Mouse (Mus musculus): Measurements from ENCODE around the gene Rrh. TPM values are rescaled to one million over a fixed set of nuclear protein-coding genes. Genes with fewer than 3 reads are reported as not detected.

Rrh gene
- polyA plus RNA-seq (2012; rRNA removed) = not detected in 2 replicates

DNA sequence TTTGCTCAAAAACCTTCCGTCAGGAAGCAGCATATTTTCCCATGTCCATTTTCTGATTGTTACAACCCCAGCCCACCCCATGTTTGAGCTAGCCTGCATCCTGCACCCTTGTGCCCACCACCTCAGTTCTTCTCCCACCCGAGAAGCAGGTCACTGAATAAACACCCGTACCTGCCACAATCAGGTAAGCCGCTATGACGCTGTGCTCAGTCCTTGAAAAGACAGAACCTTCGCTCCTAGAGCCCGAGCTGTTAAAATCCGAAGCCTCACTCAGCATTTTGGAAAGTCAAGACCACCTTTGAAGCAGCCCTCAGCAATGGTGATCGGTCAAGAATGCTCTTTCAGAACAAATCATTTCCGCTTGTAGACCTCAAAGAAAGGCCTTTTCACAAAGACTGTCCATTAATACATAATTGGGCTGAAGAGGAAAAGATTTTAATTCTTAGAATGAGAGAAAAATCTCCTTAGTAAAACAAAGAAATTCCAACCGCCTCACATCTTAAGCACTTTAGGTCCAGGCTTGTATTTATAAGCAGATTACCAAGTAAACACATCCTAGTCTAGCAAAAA is at the start of gene Rrh:
TSS of gene Rrh (minus strand) at position 382 of the 570 bp plus-strand sequence.
- DNase-seq (ENCODE audit: low read depth) = no peak

DNA sequence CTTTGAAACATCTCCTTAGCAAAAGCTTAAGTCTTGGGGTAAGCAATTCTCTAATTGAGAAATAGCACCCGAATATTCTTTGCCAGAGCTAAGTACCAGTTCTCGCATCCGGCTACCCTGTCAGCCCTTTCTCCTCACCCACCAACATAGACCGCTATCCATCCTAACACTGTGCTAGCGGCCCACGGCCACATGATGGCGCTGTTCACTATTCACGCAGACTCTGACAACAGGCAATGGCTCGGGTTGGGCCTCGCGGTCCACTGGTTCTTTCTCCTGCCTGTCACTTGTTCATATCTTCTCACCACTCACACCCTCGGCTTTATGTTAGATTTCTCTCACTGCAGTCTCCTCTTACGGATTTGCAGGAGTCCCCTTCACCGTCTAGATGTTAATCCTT is 41.3 kb upstream of the Rrh start:
- no peak for DNase-seq (ENCODE audit: low read depth)

DNA sequence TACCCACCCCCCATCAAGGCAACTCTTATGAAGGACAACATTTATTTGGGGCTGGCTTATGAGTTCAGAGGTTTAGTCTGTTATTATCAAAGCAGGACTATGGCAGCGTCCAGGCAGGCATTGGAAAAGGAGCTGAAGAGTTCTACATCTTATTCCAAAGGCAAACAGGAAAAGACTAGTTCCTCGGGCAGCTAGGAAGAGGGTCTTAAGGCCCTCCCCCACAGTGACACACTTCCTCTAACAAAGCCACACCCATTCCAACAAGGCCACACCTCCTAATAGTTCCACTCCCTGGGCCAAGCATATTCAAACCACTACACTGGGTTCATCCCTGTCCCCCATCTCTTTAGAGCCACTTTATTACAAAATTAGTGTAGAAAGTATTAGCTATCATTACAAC is 40.2 kb upstream of the Rrh start:
- no peak for DNase-seq (ENCODE audit: low read depth)

DNA sequence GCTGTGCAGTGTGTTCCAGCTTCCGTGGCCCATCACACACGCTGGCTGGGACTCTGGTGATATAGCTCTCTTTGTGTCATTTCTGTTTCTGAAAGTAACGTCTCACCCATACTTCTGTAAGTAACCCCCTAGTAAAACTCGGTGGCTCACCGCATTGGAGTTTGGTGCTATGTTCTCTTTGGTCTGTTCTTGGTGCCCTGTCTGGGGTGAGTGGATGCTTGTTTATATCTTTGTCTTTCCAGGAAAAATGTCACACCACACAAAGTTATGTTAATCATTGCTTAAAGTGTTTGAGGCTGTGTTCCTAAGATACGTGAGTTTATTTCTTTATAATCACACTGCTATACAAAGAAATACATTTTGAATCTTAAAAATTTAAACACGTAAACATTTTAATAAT is 24.5 kb upstream of the Rrh start:
- DNase-seq (ENCODE audit: low read depth) = no peak

DNA sequence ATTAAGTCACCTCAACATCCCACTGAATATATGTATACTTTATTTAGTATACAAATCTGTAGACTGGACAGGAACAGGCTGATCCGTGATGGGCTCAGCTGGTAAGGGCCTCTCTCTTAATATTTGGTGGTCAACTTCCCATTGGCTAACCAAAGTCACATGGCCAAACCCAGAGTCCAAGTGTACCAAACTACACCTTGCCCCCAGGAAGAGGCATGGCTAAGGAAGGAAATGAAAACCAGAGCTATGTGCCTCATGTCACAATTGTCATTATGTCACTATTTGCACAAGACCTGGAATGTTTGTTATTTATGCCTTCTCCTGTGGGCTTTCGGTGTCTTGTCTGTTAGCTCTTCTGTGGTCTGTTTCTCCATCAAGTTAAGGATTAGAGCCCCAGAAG is 23.5 kb upstream of the Rrh start:
- no peak for DNase-seq (ENCODE audit: low read depth)

DNA sequence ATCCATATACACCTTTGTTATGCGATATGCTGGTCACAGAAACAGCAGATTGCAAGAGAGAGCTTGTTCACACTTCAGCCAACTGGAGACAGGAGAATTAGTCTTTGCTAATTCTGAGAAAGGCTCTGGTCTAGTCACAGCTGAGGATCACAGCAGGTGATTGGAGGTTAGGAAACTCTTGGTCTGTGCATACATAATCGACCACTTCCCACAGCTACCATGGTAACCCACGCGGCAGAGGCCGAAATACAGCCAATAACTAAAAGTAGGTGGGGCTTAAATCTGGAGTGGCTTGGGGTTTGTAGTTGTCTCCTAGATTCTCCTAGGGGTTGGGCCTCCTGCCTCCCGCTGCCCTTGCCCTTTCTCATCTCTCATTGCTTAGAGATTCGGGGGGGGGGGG is 15.6 kb upstream of the Rrh start:
- no peak for DNase-seq (ENCODE audit: low read depth)

DNA sequence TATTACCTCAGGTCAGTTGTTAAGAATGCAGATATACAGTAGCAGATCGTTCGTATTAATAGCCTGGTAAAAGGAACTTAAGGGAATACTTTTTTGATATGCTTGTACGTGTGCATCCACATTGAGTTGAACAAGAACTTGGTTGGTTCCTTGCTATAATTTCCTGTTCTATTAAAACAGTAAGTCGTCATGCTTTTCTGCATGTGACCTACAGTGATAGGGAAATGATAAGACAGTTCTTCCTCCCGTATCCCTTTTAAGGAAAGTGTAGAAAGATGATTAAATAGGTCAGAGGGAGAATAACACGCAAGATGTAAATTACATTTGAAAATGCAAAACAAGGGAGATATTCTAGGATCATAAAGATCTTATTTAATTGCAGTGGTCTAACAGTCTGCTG is 14.6 kb upstream of the Rrh start:
- no peak for DNase-seq (ENCODE audit: low read depth)

GRCm38 (mm10) chr3:129836051-129836697 is 13.8 kb upstream of the Rrh start:
- no peak for DNase-seq (ENCODE audit: low read depth)

DNA sequence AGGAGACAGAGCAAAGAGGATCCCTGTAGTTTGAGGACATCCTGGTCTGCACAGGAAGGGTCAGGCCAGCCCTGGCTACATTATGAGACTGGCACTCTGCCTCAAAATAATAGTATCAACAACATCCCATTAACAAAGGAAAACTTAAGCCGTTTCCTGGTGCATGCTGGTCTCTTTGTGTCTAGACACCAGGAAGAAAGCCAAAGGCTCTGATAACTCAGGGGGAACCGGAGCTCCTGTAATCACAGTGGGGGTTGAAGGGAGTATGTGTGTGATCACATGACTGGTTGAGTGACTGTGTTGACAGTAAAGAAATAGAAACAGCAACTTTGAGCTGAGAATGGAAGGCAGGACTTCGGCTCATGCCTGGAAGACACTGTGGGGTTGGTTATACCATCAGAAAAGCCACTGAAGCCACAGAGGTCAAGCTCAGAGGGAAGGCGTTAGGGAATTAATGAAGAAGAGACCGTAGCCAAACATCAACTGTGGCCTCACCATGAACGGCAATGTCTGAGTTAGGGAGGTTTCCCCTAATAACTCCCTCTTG is 13.1 kb upstream of the Rrh start, which contains the start of gene Cfi:
TSS of gene Cfi (plus strand) at position 497 of the 547 bp plus-strand sequence.
- DNase-seq (ENCODE audit: low read depth) = no peak

DNA sequence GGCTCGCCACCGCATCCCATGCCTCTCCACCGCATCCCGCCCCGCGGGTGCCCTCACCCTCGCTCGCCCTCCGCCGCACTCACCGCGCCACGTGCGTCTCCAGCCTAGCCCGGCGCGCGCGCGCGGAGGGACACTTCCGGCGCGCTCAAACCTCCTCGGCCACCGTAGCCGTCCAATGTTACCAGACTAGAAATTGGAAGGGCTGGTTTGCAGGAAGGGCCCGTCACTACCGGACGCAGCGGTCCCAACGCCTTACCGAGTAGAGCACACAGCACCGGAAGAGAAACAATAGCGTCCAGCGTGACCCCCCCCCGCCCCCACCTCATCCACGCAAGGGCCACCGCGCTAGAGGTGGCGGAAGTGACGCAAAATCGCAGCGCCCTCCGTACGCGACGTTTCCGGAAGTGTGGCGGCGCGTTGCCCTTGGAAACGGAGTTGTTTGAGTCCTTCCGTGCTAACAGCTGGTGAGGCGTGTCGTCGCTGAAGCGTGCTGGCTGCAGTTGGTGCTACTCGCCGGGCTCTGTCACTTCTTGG is 8.7 kb upstream of the Rrh start, which contains the start of gene Gar1:
TSS of gene Gar1 (minus strand) at position 362 of the 534 bp plus-strand sequence.
- peak; percentile 69 for DNase-seq (ENCODE audit: low read depth)

DNA sequence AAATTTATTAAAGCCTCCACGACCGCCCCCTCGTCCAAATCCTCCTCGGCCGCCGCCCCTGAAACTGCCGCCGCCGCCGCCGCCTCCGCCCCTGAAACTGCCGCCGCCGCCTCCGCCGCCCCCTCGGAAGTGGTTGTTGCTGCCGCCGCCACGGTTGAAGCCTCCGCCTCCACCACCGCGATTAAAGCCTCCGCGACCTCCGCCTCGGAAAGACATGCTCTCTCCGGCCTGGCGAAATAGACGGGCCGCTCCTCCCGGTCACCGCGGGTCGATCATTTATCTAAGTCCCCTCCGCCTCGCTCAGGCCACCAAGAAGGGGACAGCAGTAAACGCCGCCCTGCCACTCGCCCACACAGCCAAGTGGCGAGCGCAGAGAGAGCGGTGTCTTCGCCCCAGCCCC is 8.2 kb upstream of the Rrh start:
- DNase-seq (ENCODE audit: low read depth) = no peak

GRCm38 (mm10) chr3:129827691-129828090 is 5.3 kb upstream of the Rrh start:
- no peak for DNase-seq (ENCODE audit: low read depth)

DNA sequence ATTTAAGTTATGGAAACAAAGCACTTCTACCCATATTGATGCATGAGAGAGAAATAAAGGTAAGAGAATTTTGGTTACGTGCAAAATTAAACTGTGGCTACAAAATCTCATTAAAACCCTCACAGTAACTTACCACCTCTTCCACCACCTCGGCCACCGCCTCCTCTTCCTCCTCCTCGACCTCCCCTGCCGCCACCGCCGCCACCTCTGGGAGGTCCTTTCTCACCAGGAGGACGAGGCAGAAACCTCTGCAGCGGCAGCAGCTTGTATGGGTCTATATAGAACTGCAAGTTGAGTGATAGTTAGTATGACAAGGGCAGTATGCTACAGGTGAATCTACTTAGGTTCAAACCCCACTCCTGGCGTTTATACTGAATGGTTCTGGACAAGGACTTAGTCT is 4.3 kb upstream of the Rrh start:
- DNase-seq (ENCODE audit: low read depth) = no peak

GRCm38 (mm10) chr3:129824891-129825290 is 2.5 kb upstream of the Rrh start:
- DNase-seq (ENCODE audit: low read depth) = no peak

DNA sequence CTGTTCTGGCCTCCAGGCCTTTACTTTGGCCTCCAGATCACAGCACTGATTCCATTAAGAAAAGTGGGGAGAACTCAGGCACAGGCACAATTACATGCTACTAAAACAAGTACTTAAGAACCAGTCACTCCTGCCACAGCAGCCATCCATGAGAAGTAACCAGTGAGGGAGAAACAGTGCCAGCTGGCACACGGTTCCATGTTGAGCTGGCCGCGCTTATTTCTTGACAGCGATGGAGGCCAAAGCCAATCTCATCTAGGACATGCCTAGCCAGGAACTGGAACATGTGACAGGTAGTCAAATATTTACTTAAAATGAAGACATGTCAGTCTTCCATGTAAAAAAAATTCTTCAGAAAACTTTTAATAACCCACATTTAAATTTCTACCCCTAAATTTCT is 1.8 kb upstream of the Rrh start:
- DNase-seq (ENCODE audit: low read depth) = peak; percentile 28

DNA sequence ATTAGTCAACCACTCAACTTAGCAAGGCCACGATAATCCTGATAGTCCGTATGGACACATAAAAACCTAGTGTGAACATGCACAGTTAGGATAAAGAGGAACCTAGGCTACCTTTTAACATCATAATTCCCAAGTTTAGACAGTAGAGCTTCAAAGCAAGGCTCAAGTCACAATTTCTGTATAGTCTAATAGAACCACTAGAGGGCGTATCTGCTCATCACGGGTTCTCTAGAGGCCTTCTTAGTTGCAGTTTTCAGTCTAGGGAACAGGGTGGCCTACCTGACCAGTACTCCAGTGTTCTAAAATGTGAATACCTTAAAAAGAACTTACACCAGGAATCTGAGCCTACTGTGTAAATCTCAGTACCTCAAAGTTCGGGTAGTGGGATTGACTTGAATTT is 906 bp upstream of the Rrh start:
- no peak for DNase-seq (ENCODE audit: low read depth)

- DNase-seq (ENCODE audit: low read depth) = no peak
These were observed 651 bp downstream of the Rrh start for GRCm38 (mm10) chr3:129821736-129822135.

GRCm38 (mm10) chr3:129820847-129821246 is 1.5 kb downstream of the Rrh start:
- DNase-seq (ENCODE audit: low read depth) = no peak

DNA sequence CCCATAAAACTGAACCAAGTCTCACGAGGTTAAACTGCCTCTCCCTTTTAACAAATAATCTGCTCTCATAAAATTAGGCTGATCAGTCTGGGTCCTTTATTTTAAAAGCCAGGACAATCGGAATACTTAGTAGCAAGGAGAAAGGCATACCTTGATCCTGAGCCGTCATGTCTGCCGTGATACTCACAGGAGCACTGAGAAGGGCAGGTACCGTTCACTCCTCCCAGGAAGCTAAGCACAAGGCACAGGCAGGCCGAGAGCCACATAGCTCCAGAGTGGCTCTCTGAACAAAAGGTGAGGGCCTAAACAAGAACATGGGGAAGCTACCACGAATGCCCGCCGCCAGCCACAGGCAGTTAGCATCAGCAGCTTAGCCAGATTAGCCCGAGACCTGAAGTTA is 18.6 kb downstream of the Rrh start, which contains the start of gene Lrit3:
TSS of gene Lrit3 (minus strand) at position 266 of the 400 bp plus-strand sequence.
- DNase-seq (ENCODE audit: low read depth) = no peak

DNA sequence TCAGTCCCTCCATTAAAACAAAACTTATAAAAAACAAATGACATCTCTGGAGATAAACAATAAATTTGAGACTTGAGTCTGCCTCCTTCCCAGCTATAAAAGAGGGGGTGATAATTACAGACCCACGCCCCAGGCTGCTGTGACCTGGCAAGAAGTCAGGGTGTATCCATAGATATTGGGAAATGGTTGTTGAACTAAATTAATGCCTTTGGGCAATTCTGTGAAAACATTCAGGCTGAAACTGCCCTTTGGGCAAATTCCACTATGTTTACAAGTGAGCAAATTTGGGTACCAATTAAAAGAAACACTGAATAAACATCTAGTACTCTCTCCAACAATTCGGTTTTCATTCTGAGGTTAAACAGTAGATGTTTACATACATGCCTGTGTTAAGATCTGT is 23.4 kb downstream of the Rrh start:
- no peak for DNase-seq (ENCODE audit: low read depth)

DNA sequence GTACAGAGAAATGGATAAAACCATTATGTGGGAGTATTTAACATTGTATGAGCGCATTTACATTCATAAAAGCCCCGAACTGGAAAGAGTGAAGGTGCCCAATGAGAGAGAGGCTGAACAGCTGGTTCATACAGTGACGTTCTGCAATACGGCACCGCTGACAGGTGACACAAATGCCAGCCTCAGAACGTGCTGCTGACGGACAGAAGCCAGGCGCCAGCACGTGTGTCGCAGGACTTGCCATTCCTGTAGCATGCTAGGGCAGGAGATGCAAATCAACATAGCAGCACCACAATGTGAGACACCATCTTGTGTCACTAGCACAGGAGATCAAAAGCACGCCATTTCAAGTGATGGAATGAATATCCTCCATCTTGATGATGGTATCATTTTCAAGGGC is 23.8 kb downstream of the Rrh start:
- DNase-seq (ENCODE audit: low read depth) = no peak

DNA sequence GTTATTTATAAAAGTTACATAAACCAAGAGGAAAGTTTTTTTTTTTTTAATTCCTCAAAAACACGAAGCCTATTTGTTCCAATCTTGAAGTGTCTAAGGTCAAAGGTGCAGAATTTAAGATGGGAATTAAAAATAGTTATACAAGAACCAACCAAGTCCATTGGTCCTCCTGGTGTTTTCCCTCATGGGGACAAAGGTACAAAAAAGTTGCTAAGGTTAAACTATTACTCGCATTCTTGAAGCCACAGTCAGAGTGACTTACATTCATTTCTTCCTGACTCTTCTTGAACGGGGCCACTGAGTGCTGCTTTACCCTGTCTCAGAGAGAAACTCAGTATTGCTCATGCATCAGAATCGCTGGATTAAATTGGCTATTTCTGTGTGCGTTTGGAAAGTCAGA is 25.0 kb downstream of the Rrh start:
- no peak for DNase-seq (ENCODE audit: low read depth)

- DNase-seq (ENCODE audit: low read depth) = no peak
These were observed 28.6 kb downstream of the Rrh start for GRCm38 (mm10) chr3:129793801-129794200.

Measured in gonadal fat pad, adult 2 months (tissue).